Mouse (Mus musculus) thymus, adult 2 months (tissue): ENCODE measurements around the gene AW011738.

Source experiments
- CTCF ChIP-seq: fragments of 200-500 bp; IDR thresholded peaks from 2 replicates; pipeline ENCODE4 v1.5.1; 2012; ENCODE audit warnings: mild to moderate bottlenecking, control low read depth, low read length, moderate library complexity, borderline replicate concordance; ENCODE audit not compliant: control insufficient read depth, poor library complexity, insufficient read depth; ENCODE audit errors: extremely low read depth
- POLR2A ChIP-seq: fragments of 200-500 bp; IDR thresholded peaks from 2 replicates; pipeline ENCODE4 v1.6.1; 2012; ENCODE audit warnings: mild to moderate bottlenecking, low read length, control low read depth, moderate library complexity; ENCODE audit not compliant: control insufficient read depth, poor library complexity, insufficient read depth; ENCODE audit errors: extremely low read depth

- no peak for TF ChIP-seq CTCF
- TF ChIP-seq POLR2A: no peak
Observed at GRCm38 (mm10) chr4:156184291-156184954, 18.7 kb upstream of the AW011738 start.
